In genomic region chr5:104115890-104116289, GRCm38 (mm10) we compare ENCODE assay signal across 9 mouse cellular contexts. TPM values are rescaled to one million over a fixed set of nuclear protein-coding genes. Genes with fewer than 3 reads are reported as not detected.
DNase-seq lines count a peak whose midpoint lies in the region.
"Had no signal": no experiment of that assay in that cellular context is flagged by ENCODE, and none has a peak within 500 bp of the region (broad histone marks: within the 10 kb centered on the region; RNA-seq: fewer than 3 reads in every experiment).

No protein-coding gene starts in this region.

- DNase-seq in layer of hippocampus, adult 9-11 months: peak; percentile 73
- no peak for DNase-seq in layer of hippocampus, postnatal 10 days (ENCODE audit: low spot score in 2 of 2)
- peak; percentile 68 to 70 for DNase-seq in heart, adult 9 months (ENCODE audit: low spot score in 2 of 2)
- peak; percentile 67 for DNase-seq in heart, postnatal 4 days
- peak; percentile 83 for DNase-seq in lung, postnatal 25 days (ENCODE audit: low spot score)
- DNase-seq in urinary bladder, postnatal 4 days (ENCODE audit: low spot score in 2 of 2): no peak
- DNase-seq in cerebellum, postnatal 4 days (ENCODE audit: low spot score in 2 of 2): no peak
- DNase-seq in spleen, postnatal 14 days (ENCODE audit: low spot score in 2 of 2): no peak

RNA-seq across cellular contexts. Expression of gene Sparcl1, which starts 2.4 kb away (rescaled TPM):
- total RNA-seq in layer of hippocampus, postnatal 10 days (2021): 1,000 to 10,000 TPM; 1,050 to 1,141 TPM
- total RNA-seq in heart, postnatal 4 days (2021): 100 to 1,000 TPM; 242 to 250 TPM
- total RNA-seq: megakaryocyte progenitor cell, adult 5-6 weeks had no signal

RNA-seq across cellular contexts. Expression of gene Gm17660, which starts 38.5 kb away (rescaled TPM):
- total RNA-seq in layer of hippocampus, postnatal 10 days (2021): not detected
- total RNA-seq in heart, postnatal 4 days (2021): not detected
- total RNA-seq: megakaryocyte progenitor cell, adult 5-6 weeks had no signal

RNA-seq across cellular contexts. Expression of gene Dspp, which starts 54.6 kb away (rescaled TPM):
- total RNA-seq in layer of hippocampus, postnatal 10 days (2021): not detected
- not detected for total RNA-seq in heart, postnatal 4 days (2021)
- total RNA-seq: megakaryocyte progenitor cell, adult 5-6 weeks had no signal

Comparison
In these comparisons a context has a peak if more than half of its experiments do, and no peak if none do; other contexts are left out.
1. DNase-seq: peak in layer of hippocampus, adult 9-11 months (single experiment), heart, adult 9 months (2 of 2), heart, postnatal 4 days (single experiment) and lung, postnatal 25 days (single experiment); none in layer of hippocampus, postnatal 10 days (0 of 2), urinary bladder, postnatal 4 days (0 of 2), cerebellum, postnatal 4 days (0 of 2) and spleen, postnatal 14 days (0 of 2).
2. RNA of gene Sparcl1, which starts 2.4 kb away (total RNA-seq): 1,050 to 1,141 TPM in layer of hippocampus, postnatal 10 days; 242 to 250 TPM in heart, postnatal 4 days; every median in the first group is over 4 times any median in the second.